Mouse (Mus musculus) mesoderm, embryonic 11.5 days (tissue): ENCODE data around the gene Obp2b.
A peak's percentile ranks its signal among the peaks of the same experiment; 100 is the strongest.
"Not testable (repeated sequence)": the region's sequence is repeated elsewhere in the genome, so short reads cannot be mapped to it uniquely, and the experiment has no call there.

Source experiments
- DNase-seq: peaks from one replicate; pipeline ENCODE4 v3.0.0-alpha.2; 2012; ENCODE audit warnings: low read depth, low spot score

The Obp2b gene

GRCm38 (mm10) chr2:25736709-25737108, at the start of gene Obp2b:
Gene Obp2b, plus strand, starts transcription at chr2:25737009.
- not testable (repeated sequence) for DNase-seq

GRCm38 (mm10) chr2:25694605-25695004, 42.2 kb upstream of the Obp2b start:
- DNase-seq, result peak; percentile 76

- no peak for DNase-seq
Observed at GRCm38 (mm10) chr2:25696951-25697350, 39.9 kb upstream of the Obp2b start.

- no peak for DNase-seq
Observed at GRCm38 (mm10) chr2:25698696-25699095, 38.1 kb upstream of the Obp2b start.

GRCm38 (mm10) chr2:25699743-25700142, 37.1 kb upstream of the Obp2b start, which contains the start of gene Obp2a:
Gene Obp2a, plus strand, starts transcription at chr2:25700043.
- DNase-seq, result not testable (repeated sequence)

- no peak for DNase-seq
Observed at GRCm38 (mm10) chr2:25701001-25701400, 35.8 kb upstream of the Obp2b start.

GRCm38 (mm10) chr2:25703706-25704105, 33.1 kb upstream of the Obp2b start:
- no peak for DNase-seq

GRCm38 (mm10) chr2:25706643-25707481, 29.9 kb upstream of the Obp2b start, which contains the start of gene Bmyc:
Gene Bmyc, plus strand, starts transcription at chr2:25706739.
- DNase-seq, result peak; percentile 91

GRCm38 (mm10) chr2:25708121-25708520, 28.7 kb upstream of the Obp2b start:
- DNase-seq, result peak; percentile 23

- not testable (repeated sequence) for DNase-seq
Observed at GRCm38 (mm10) chr2:25709056-25709455, 27.8 kb upstream of the Obp2b start.

GRCm38 (mm10) chr2:25709791-25710190, 27.0 kb upstream of the Obp2b start:
- DNase-seq, result not testable (repeated sequence)

GRCm38 (mm10) chr2:25711641-25712040, 25.2 kb upstream of the Obp2b start:
- peak; percentile 19 for DNase-seq

GRCm38 (mm10) chr2:25717222-25717621, 19.6 kb upstream of the Obp2b start:
- no peak for DNase-seq

- no peak for DNase-seq
Observed at GRCm38 (mm10) chr2:25733199-25733930, 3.4 kb upstream of the Obp2b start.

- DNase-seq, result no peak
Observed at GRCm38 (mm10) chr2:25741671-25742070, 4.9 kb downstream of the Obp2b start.

GRCm38 (mm10) chr2:25754201-25754600, 17.4 kb downstream of the Obp2b start:
- no peak for DNase-seq

GRCm38 (mm10) chr2:25758064-25758625, 21.3 kb downstream of the Obp2b start:
- DNase-seq, result no peak

- no peak for DNase-seq
Observed at GRCm38 (mm10) chr2:25765269-25765668, 28.5 kb downstream of the Obp2b start, which contains the start of gene Lcn3. Gene Lcn3, plus strand, starts transcription at chr2:25765569.

GRCm38 (mm10) chr2:25767764-25768163, 31.0 kb downstream of the Obp2b start:
- DNase-seq, result no peak

- no peak for DNase-seq
Observed at GRCm38 (mm10) chr2:25773507-25773906, 36.7 kb downstream of the Obp2b start.

GRCm38 (mm10) chr2:25774640-25775039, 37.8 kb downstream of the Obp2b start:
- no peak for DNase-seq

- DNase-seq, result no peak
Observed at GRCm38 (mm10) chr2:25775991-25776390, 39.2 kb downstream of the Obp2b start.
